Mouse (Mus musculus) heart, adult 2 months (tissue): ENCODE measurements around the gene Mapk12.

Source experiments
- CTCF ChIP-seq: fragments of 200-600 bp; IDR thresholded peaks from 2 replicates; pipeline ENCODE4 v1.8.1; 2022; ENCODE audit warnings: antibody characterized with exemption, mild to moderate bottlenecking, moderate library complexity
- EP300 ChIP-seq: fragments of 200-500 bp; IDR thresholded peaks from 2 replicates; pipeline ENCODE4 v1.6.1; 2011; ENCODE audit warnings: low read depth, low read length, control low read depth; ENCODE audit not compliant: insufficient read depth

DNA sequence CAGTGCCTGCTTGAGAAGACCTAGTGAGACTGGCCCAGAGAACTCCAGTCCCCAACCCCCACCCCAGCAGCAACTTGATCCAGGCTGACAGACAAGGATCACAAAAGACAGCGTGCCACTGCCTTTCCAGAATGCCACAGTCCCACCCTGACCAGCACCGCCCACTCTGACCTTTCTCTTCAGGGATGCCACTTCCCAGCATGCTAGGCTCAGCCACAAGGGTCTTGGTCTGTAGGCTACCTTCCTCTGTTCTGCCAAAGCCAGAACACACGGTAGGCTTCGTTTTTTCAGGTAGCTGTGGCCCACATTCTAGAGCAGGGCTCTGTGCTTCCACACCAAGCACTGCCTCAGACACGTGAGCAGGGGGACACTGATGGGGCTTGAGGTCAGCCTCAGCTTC lies 37.9 kb downstream of the Mapk12 start:
- TF ChIP-seq CTCF = no peak
- no peak for TF ChIP-seq EP300
